Mouse (Mus musculus): ENCODE measurements around the gene Vmn1r167. TPM values are rescaled to one million over a fixed set of nuclear protein-coding genes. Genes with fewer than 3 reads are reported as not detected.
"Not testable (repeated sequence)": the region's sequence is repeated elsewhere in the genome, so short reads cannot be mapped to it uniquely, and the experiment has no call there.

The Vmn1r167 gene
- polyA plus RNA-seq (2015; fragmentation: Nextera tagmentation; extraction: Ambion mirVana), result not detected in 2 replicates

DNA sequence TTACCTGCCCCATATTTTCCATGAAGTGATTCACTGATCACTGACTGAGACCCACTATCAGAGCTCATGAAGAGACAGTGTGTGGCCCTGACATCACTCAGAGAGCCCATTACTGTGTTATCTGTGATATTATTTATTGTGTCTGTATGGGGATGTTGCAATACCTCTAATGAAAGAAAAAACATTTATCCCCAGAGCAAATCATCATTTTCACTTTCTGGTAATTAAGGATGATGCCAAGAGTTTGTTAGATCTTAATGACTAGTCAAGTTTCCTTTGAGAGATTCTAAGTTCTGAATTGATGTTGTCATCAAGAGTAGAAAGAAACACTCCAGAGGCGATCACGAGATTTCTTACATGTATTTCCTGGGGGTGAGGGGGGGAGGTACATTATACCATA, at the start of gene Vmn1r167:
Gene Vmn1r167 (minus strand): TSS at position 101 of the 400 bp plus-strand sequence.
- ATAC-seq (ENCODE audit: low FRiP score); H3K4me2 ChIP-seq; H3K27me3 ChIP-seq; H3K27ac ChIP-seq; H3K4me1 ChIP-seq (replicated peaks); H3K9ac ChIP-seq; H3K36me3 ChIP-seq; H3K4me3 ChIP-seq: not testable (repeated sequence)
- H3K9me3 ChIP-seq, result peaks cover 26% of the 10 kb centered on the region
- 96% methylated on average over 2 of the region's 2 CpGs for WGBS

DNA sequence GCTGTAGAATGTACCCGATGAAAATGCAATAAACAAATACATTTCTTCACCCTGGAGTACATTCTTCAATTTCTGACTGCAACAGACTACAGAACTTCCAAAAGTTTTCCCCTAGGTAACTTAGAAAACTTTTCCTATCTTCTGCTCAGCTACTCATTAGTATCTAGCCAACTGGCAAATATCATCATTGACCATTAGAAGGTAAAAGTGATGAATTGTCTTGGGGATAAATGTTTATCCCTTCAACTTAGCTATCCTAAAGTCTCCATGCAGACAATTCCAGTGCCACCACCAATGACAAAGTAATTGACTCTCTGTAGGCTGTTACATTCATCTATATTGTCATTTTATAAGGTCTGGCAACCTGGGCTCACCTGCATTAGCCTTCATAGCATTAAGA, 32.4 kb upstream of the Vmn1r167 start, which contains the start of gene Vmn1r168:
Gene Vmn1r168 (plus strand): TSS at position 301 of the 400 bp plus-strand sequence.
- no CpG with 5 or more reads among the region's 1 CpGs for WGBS
- not testable (repeated sequence) for H3K27me3 ChIP-seq, H3K9ac ChIP-seq

DNA sequence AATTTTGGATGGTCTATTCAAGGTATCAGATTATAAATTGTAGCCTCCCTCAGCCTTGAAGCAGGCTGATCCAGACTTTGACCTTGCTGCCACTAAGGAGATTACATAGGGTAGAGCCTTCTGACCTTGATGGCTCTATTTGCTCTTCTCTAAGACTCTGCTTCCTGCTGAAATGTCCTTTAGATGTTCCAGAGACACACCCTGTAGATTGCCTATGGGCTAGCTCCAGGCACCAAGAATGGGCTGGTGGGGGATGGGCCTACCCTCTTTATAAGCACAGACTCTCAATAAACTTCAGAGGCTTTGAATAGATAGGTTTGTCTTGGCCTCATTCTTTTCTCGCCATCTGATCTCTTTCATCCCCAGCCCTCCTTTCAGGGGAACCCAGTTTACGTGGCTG, 34.1 kb downstream of the Vmn1r167 start:
- H3K4me3 ChIP-seq; H3K9ac ChIP-seq; H3K27me3 ChIP-seq; H3K27ac ChIP-seq; H3K4me1 ChIP-seq (replicated peaks); H3K36me3 ChIP-seq; ATAC-seq (ENCODE audit: low FRiP score); H3K4me2 ChIP-seq: not testable (repeated sequence)
- 75% methylated on average over 2 of the region's 2 CpGs for WGBS
- H3K9me3 ChIP-seq, result peaks cover 25% of the 10 kb centered on the region

More for the DNA sequence above, 32.4 kb upstream of the Vmn1r167 start, which contains the start of gene Vmn1r168:
- ATAC-seq (ENCODE audit: low FRiP score); H3K4me3 ChIP-seq; H3K4me2 ChIP-seq; H3K4me1 ChIP-seq (replicated peaks); H3K27ac ChIP-seq; H3K36me3 ChIP-seq: not testable (repeated sequence)
- peaks cover 21% of the 10 kb centered on the region; the same call in 1 of the 2 replicates for H3K9me3 ChIP-seq

DNA sequence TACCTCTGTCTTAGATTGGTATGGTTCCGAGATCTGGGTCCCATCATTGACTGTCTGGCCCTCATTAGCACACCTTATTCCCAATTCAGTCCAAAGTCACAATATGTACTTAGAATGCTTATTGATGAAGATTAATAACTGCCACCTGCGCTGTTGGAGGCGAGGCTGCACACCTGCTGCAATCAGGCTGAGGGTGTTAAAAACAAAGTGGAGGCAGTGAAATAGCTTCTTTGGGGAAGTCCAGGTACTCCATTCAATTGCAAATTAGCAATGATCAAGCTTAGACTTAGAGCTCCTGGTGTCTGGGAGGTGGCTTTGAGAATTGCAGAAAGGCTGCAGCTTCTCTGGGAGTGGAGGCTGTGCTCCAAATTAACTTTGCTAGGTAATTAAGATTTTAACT, 36.2 kb downstream of the Vmn1r167 start:
- not testable (repeated sequence) for H3K9ac ChIP-seq; H3K27me3 ChIP-seq; H3K4me3 ChIP-seq; H3K4me1 ChIP-seq (replicated peaks); H3K4me2 ChIP-seq; H3K36me3 ChIP-seq; H3K27ac ChIP-seq; ATAC-seq (ENCODE audit: low FRiP score)
- WGBS, result 73% methylated on average over 3 of the region's 3 CpGs
- peaks cover 41% of the 10 kb centered on the region for H3K9me3 ChIP-seq

DNA sequence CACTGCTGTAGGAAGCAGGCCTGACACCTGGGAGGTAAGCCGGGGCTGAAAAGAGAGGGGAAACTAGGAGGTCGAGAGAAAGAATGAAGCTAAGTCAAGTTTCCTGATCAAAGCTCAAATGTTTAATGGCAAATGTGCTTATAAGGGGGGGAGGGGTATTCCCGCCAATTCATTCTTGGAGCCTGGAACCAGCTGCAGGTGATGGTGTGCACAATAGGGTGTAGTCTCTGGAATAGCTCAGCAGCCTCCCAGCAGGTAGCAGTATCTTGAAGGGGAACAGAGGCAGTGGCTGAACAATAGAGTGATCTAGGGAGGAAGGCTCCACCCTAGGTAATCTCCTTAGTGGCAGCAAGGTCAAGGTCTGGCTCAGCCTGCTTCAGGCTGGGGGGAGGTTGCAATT, 36.8 kb downstream of the Vmn1r167 start:
- H3K9me3 ChIP-seq, result peaks cover 41% of the 10 kb centered on the region
- H3K27me3 ChIP-seq; H3K4me1 ChIP-seq (replicated peaks); H3K4me2 ChIP-seq; H3K9ac ChIP-seq; H3K27ac ChIP-seq; H3K4me3 ChIP-seq; H3K36me3 ChIP-seq; ATAC-seq (ENCODE audit: low FRiP score): not testable (repeated sequence)
- WGBS, result 86% methylated on average over 3 of the region's 3 CpGs

Other genes with a start within 250 kb of the Vmn1r167 start
- not detected in 2 replicates for gene Gm6902, start 228.3 kb downstream of the Vmn1r167 start, polyA plus RNA-seq (2015; fragmentation: Nextera tagmentation; extraction: Ambion mirVana)
- gene Nlrp4e, start 206.0 kb downstream of the Vmn1r167 start, polyA plus RNA-seq (2015; fragmentation: Nextera tagmentation; extraction: Ambion mirVana), result not detected in 2 replicates
- not detected in 2 replicates for gene Nlrp5, start 121.3 kb downstream of the Vmn1r167 start, polyA plus RNA-seq (2015; fragmentation: Nextera tagmentation; extraction: Ambion mirVana)
- not detected in 2 replicates for gene Vmn1r168, start 32.5 kb upstream of the Vmn1r167 start, polyA plus RNA-seq (2015; fragmentation: Nextera tagmentation; extraction: Ambion mirVana)
- not detected in 2 replicates for gene Vmn1r169, start 68.3 kb upstream of the Vmn1r167 start, polyA plus RNA-seq (2015; fragmentation: Nextera tagmentation; extraction: Ambion mirVana)
- not detected in 2 replicates for gene Vmn1r170, start 99.0 kb upstream of the Vmn1r167 start, polyA plus RNA-seq (2015; fragmentation: Nextera tagmentation; extraction: Ambion mirVana)
- gene Vmn1r171, start 123.5 kb upstream of the Vmn1r167 start, polyA plus RNA-seq (2015; fragmentation: Nextera tagmentation; extraction: Ambion mirVana), result not detected in 2 replicates
- gene Vmn1r172, start 151.1 kb upstream of the Vmn1r167 start, polyA plus RNA-seq (2015; fragmentation: Nextera tagmentation; extraction: Ambion mirVana), result not detected in 2 replicates
- gene Vmn1r173, start 193.5 kb upstream of the Vmn1r167 start, polyA plus RNA-seq (2015; fragmentation: Nextera tagmentation; extraction: Ambion mirVana), result not detected in 2 replicates
- not detected in 2 replicates for gene Vmn1r174, start 245.1 kb upstream of the Vmn1r167 start, polyA plus RNA-seq (2015; fragmentation: Nextera tagmentation; extraction: Ambion mirVana)